Mouse (Mus musculus) layer of hippocampus, adult 2 months (tissue): ENCODE data around the gene Aamdc. TPM values are rescaled to one million over a fixed set of nuclear protein-coding genes. Genes with fewer than 3 reads are reported as not detected.
A peak's percentile ranks its signal among the peaks of the same experiment; 100 is the strongest.

Source experiments
- DNase-seq, 2 experiments: peaks; one replicate each; pipeline ENCODE4 v3.0.0; 2022; ENCODE audit warnings: low spot score in 2 of 2
- H3K27ac ChIP-seq: fragments of 200-600 bp; 2 replicates; pipeline ENCODE4 v1.8.1; 2022
- H3K4me3 ChIP-seq: fragments of 200-600 bp; 2 replicates; pipeline ENCODE4 v1.8.1; 2022; ENCODE audit warnings: mild to moderate bottlenecking
- CTCF ChIP-seq: fragments of 200-600 bp; conservative IDR thresholded peaks from 2 replicates; pipeline ENCODE4 v1.8.1; 2022; ENCODE audit warnings: antibody characterized with exemption, mild to moderate bottlenecking, moderate library complexity
- total RNA-seq, 2 experiments: library from RNA; stranded (reverse); gene quantifications; 2 replicates each; pipeline ENCODE4 v1.2.3; 2021

Gene Aamdc
- total RNA-seq, 2 experiments from 2014 or later, result 46.5 to 50.2 TPM

GRCm38 (mm10) chr7:97578361-97579066, 783 bp downstream of the Aamdc start:
- peak overlapping the region; percentile 100 for H3K27ac ChIP-seq
- no peak for TF ChIP-seq CTCF
- peak overlapping the region; percentile 98 for H3K4me3 ChIP-seq
- DNase-seq, result peak; percentile 44 to 50

GRCm38 (mm10) chr7:97570389-97570788, 8.9 kb downstream of the Aamdc start:
- no peak for DNase-seq

GRCm38 (mm10) chr7:97569372-97569771, 9.9 kb downstream of the Aamdc start:
- TF ChIP-seq CTCF, result no peak
- no peak overlapping the region for H3K4me3 ChIP-seq
- DNase-seq, result no peak
- no peak overlapping the region for H3K27ac ChIP-seq

More at GRCm38 (mm10) chr7:97570389-97570788, 8.9 kb downstream of the Aamdc start:
- Histone ChIP-seq H3K4me3 (no peak overlapping the region), H3K27ac (no peak overlapping the region)
- TF ChIP-seq CTCF, result peak; percentile 38

GRCm38 (mm10) chr7:97563576-97563975, 15.7 kb downstream of the Aamdc start:
- TF ChIP-seq CTCF, result no peak
- DNase-seq, result no peak
- H3K27ac ChIP-seq, result no peak overlapping the region
- no peak overlapping the region for H3K4me3 ChIP-seq

- DNase-seq, result no peak
- H3K27ac ChIP-seq, result no peak overlapping the region
- no peak overlapping the region for H3K4me3 ChIP-seq
- TF ChIP-seq CTCF, result no peak
Measured at GRCm38 (mm10) chr7:97550673-97551072, 28.6 kb downstream of the Aamdc start.

- DNase-seq, result no peak
- no peak overlapping the region for H3K4me3 ChIP-seq
- no peak for TF ChIP-seq CTCF
- H3K27ac ChIP-seq, result no peak overlapping the region
Measured at GRCm38 (mm10) chr7:97549301-97549700, 30.0 kb downstream of the Aamdc start.

GRCm38 (mm10) chr7:97546462-97546861, 32.8 kb downstream of the Aamdc start:
- Histone ChIP-seq H3K4me3 (no peak overlapping the region), H3K27ac (no peak overlapping the region)
- TF ChIP-seq CTCF, result no peak
- no peak for DNase-seq

GRCm38 (mm10) chr7:97536571-97536970, 42.7 kb downstream of the Aamdc start:
- Histone ChIP-seq H3K27ac (no peak overlapping the region), H3K4me3 (no peak overlapping the region)
- no peak for TF ChIP-seq CTCF
- no peak for DNase-seq

GRCm38 (mm10) chr7:97535531-97535930, 43.8 kb downstream of the Aamdc start:
- TF ChIP-seq CTCF, result no peak
- Histone ChIP-seq H3K27ac (no peak overlapping the region), H3K4me3 (no peak overlapping the region)
- DNase-seq, result no peak

- 0 out of 2 replicates have a peak overlapping the region, but pooled peaks have one; percentile 51 for H3K27ac ChIP-seq
Measured at GRCm38 (mm10) chr7:97519935-97520334, 59.4 kb downstream of the Aamdc start.

GRCm38 (mm10) chr7:97514786-97515185, 64.5 kb downstream of the Aamdc start:
- DNase-seq, result no peak
- no peak for TF ChIP-seq CTCF
- H3K4me3 ChIP-seq, result no peak overlapping the region
- H3K27ac ChIP-seq, result peak overlapping the region; percentile 61; the same call in 1 of the 2 replicates

More at GRCm38 (mm10) chr7:97519935-97520334, 59.4 kb downstream of the Aamdc start:
- TF ChIP-seq CTCF, result no peak
- DNase-seq, result no peak
- H3K4me3 ChIP-seq, result no peak overlapping the region

- TF ChIP-seq CTCF, result no peak
- no peak for DNase-seq
Measured at GRCm38 (mm10) chr7:97500555-97501209, 78.6 kb downstream of the Aamdc start.

More at GRCm38 (mm10) chr7:97500555-97501209, 78.6 kb downstream of the Aamdc start:
- no peak overlapping the region for H3K4me3 ChIP-seq
- H3K27ac ChIP-seq, result no peak overlapping the region

Other genes with a start within 250 kb of the Aamdc start
- gene Usp35, start 247.5 kb downstream of the Aamdc start, total RNA-seq, result 10 to 100 TPM; 14.3 to 14.6 TPM
- 10 to 100 TPM; 13.2 to 14.5 TPM for gene Kctd21, start 247.2 kb downstream of the Aamdc start, total RNA-seq
- 10 to 100 TPM; 10.1 to 10.2 TPM for gene Alg8, start 207.9 kb downstream of the Aamdc start, total RNA-seq
- 100 to 1,000 TPM; 206 to 221 TPM for gene Ndufc2, start 179.5 kb downstream of the Aamdc start, total RNA-seq
- gene Thrsp, start 161.8 kb downstream of the Aamdc start, total RNA-seq, result 10 to 100 TPM; 40.0 to 40.6 TPM
- gene Kctd14, start 128.2 kb downstream of the Aamdc start, total RNA-seq, result 1 to 10 TPM; 4.7 to 5.3 TPM
- gene Ints4, start 98.5 kb downstream of the Aamdc start, total RNA-seq, result 10 to 100 TPM; 28.1 to 31.9 TPM
- 10 to 100 TPM; 46.0 to 50.3 TPM for gene Rsf1, start 392 bp upstream of the Aamdc start, total RNA-seq
- 10 to 100 TPM; 91.0 to 94.3 TPM for gene Clns1a, start 117.1 kb upstream of the Aamdc start, total RNA-seq
- 10 to 100 TPM; 37.7 to 38.9 TPM for gene Aqp11, start 158.8 kb upstream of the Aamdc start, total RNA-seq
- 100 to 1,000 TPM; 209 to 219 TPM for gene Pak1, start 209.0 kb upstream of the Aamdc start, total RNA-seq